Mouse (Mus musculus) midbrain, embryonic 16.5 days (tissue): ENCODE measurements at regions not wholly inside any gene's neighbourhood (a gene's known extent, or its start where the extent isn't known, plus 50 kb on each side); places are given as distances from the start of the nearest gene placed in this dataset.

Experiments used
- ATAC-seq: fragments of 200-750 bp; cut with Nextera tagmentation; 2 replicates; pipeline ENCODE4 v1.8.0; 2017; ENCODE audit warnings: moderate TSS enrichment
- H3K27ac ChIP-seq: fragments of 300-500 bp; sonication (generic); 2 replicates; pipeline ENCODE4 v1.5.1; 2014; ENCODE audit warnings: mild to moderate bottlenecking, low read length, mixed read lengths
- H3K27me3 ChIP-seq: fragments of 300-500 bp; sonication (generic); 2 replicates; pipeline ENCODE4 v1.6.1; 2014; ENCODE audit warnings: low read depth, low read length, mixed read lengths; ENCODE audit not compliant: control insufficient read depth, insufficient read depth
- H3K36me3 ChIP-seq: fragments of 300-500 bp; sonication (generic); 2 replicates; pipeline ENCODE4 v1.6.1; 2014; ENCODE audit warnings: mild to moderate bottlenecking, low read length, moderate library complexity, mixed read lengths; ENCODE audit not compliant: control insufficient read depth, insufficient read depth
- H3K4me1 ChIP-seq: fragments of 300-500 bp; sonication (generic); 2 replicates; pipeline ENCODE4 v1.6.1; 2014; ENCODE audit warnings: mild to moderate bottlenecking, low read length, mixed read lengths; ENCODE audit not compliant: control insufficient read depth, insufficient read depth
- H3K4me2 ChIP-seq: fragments of 300-500 bp; sonication (generic); 2 replicates; pipeline ENCODE4 v1.6.1; 2014; ENCODE audit warnings: mild to moderate bottlenecking, low read length, mixed read lengths
- H3K4me3 ChIP-seq: fragments of 300-500 bp; sonication (generic); 2 replicates; pipeline ENCODE4 v1.5.1; 2014; ENCODE audit warnings: low read depth, mild to moderate bottlenecking, low read length, moderate library complexity, mixed read lengths
- H3K9ac ChIP-seq: fragments of 300-500 bp; sonication (generic); 2 replicates; pipeline ENCODE4 v1.6.1; 2014; ENCODE audit warnings: low read depth, low read length, mixed read lengths
- H3K9me3 ChIP-seq: fragments of 300-500 bp; sonication (generic); replicated peaks from 2 replicates; pipeline ENCODE4 v1.6.1; 2014; ENCODE audit warnings: mild to moderate bottlenecking, low read length, mixed read lengths; ENCODE audit not compliant: control insufficient read depth, poor library complexity, severe bottlenecking
- WGBS: fragments of 180-500 bp; shearing (Covaris S2); extraction: QIAGEN DNeasy Blood & Tissue Kit; methylation state at CpG from one replicate; pipeline ENCODE4 v1.1.7; 2014; 5-methylcytosine and 5-hydroxymethylcytosine counted together

DNA sequence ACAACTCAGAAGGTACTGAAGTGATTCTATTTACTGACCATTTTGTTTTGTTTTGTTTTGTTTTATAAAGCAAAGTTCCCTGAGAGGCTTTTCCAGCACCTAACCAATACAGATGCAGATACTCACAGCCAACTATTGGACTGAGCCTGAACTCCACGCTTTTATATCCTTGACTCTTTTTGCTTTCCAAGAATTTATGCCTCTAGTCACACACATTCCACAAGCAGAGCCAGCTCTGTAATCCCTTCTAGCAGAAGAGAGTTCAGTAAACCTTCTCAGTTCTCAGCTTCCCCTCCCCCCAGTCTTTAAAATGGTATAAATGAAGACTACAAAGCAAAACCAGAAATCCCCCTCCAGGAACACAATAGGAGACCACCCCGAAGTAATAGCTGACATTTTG is 269.0 kb upstream of the 1700003H04Rik start:
- no peak overlapping the region for H3K27ac ChIP-seq
- no peak overlapping the region for H3K4me3 ChIP-seq
- H3K27me3 ChIP-seq = no peaks in the 10 kb centered on the region
- H3K36me3 ChIP-seq = no peaks in the 10 kb centered on the region
- H3K9ac ChIP-seq = no peak overlapping the region
- no peak for ATAC-seq
- no peaks in the 10 kb centered on the region for H3K9me3 ChIP-seq
- no peak overlapping the region for H3K4me2 ChIP-seq
- WGBS = 56% methylated on average over 2 of the region's 2 CpGs
- H3K4me1 ChIP-seq = no peaks in the 10 kb centered on the region

DNA sequence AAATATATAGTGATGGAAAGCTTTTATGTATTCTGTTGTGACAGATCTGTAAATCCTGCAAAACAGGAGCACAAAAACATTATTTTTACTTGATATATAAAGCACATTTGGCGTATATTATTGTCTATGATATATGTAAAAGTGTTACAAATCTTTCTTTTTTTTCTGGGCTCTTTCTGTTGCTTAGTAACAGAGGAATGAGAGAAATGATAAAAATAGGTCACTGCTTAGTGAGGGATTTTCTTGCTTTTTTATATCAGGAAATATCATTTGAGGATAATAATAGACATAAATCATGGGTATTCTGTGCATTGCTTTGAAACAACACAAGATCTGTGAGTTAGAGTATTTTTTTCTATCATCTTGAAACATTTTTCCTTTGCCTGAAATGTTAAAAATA is 239.7 kb upstream of the 1700003H04Rik start:
- Histone ChIP-seq H3K27me3 (no peaks in the 10 kb centered on the region), H3K27ac (no peak overlapping the region), H3K9me3 (no peaks in the 10 kb centered on the region), H3K36me3 (no peaks in the 10 kb centered on the region), H3K4me1 (no peaks in the 10 kb centered on the region), H3K9ac (no peak overlapping the region), H3K4me3 (no peak overlapping the region), H3K4me2 (no peak overlapping the region)
- WGBS = 70% methylated on average over 1 of the region's 1 CpGs
- ATAC-seq = peak; percentile 11; the same call in 1 of the 2 replicates

DNA sequence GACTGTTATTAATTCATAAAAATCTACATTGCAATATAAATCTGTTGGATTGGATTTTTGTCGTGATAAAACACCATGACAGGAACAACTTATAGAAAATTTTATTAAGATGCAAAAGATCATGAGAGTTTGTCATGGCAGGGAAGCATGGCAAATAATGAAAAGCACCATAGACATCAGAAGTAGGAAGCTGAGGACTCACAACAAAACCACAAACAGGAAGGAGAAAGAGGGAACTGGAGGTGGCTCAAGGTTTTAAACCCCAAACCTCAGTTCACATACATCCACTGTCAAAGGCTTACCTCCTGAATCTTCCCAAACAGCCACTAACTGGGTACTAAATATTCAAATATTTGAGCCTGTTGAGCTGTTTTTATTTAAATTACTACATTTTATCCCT is 226.0 kb upstream of the 1700003H04Rik start:
- no peak overlapping the region for H3K9ac ChIP-seq
- no peak overlapping the region for H3K27ac ChIP-seq
- H3K4me3 ChIP-seq = no peak overlapping the region
- H3K4me1 ChIP-seq = no peaks in the 10 kb centered on the region
- no peak overlapping the region for H3K4me2 ChIP-seq
- H3K36me3 ChIP-seq = no peaks in the 10 kb centered on the region
- no peaks in the 10 kb centered on the region for H3K9me3 ChIP-seq
- no peaks in the 10 kb centered on the region for H3K27me3 ChIP-seq
- 87% methylated on average over 1 of the region's 1 CpGs for WGBS
- ATAC-seq = no peak

DNA sequence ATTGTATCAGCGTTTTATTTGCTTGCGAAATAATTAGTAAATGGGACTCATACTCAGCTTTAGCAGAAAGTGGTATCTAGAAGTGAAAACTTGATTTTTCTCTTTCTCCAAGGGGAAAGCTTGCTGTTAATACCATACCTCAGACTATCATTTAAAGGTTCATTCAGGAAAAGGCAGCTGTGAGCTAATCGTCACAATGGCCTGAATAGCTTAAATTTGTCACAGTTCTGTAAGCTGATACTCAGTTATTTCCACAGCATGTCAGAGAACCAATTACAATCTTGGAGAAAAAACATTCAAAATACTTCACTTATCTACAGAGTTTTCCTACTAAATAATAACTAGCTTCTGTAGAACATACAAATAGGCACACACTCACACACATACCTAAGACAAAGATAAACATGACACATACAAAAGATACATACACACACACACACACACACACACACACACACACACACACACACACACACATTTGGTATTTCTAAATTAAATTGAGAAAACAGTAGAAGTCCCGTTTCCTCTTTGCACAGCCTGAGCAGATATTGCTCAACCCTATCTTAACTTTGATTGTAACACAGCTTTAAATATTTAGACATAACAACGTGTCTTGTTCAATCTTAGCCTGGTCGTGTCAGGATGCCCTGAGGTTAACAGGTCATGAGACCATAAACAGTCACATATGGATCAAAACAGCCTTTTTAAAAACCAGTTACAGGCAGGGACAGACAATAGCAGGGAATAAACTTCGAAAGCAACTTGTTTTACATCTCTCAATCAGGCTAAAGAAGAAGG is 208.5 kb upstream of the 1700003H04Rik start:
- Histone ChIP-seq H3K4me3 (no peak overlapping the region), H3K9me3 (no peaks in the 10 kb centered on the region), H3K4me1 (no peaks in the 10 kb centered on the region), H3K27me3 (no peaks in the 10 kb centered on the region), H3K27ac (no peak overlapping the region), H3K4me2 (no peak overlapping the region), H3K9ac (no peak overlapping the region), H3K36me3 (no peaks in the 10 kb centered on the region)
- no peak for ATAC-seq
- 55% methylated on average over 7 of the region's 7 CpGs for WGBS

DNA sequence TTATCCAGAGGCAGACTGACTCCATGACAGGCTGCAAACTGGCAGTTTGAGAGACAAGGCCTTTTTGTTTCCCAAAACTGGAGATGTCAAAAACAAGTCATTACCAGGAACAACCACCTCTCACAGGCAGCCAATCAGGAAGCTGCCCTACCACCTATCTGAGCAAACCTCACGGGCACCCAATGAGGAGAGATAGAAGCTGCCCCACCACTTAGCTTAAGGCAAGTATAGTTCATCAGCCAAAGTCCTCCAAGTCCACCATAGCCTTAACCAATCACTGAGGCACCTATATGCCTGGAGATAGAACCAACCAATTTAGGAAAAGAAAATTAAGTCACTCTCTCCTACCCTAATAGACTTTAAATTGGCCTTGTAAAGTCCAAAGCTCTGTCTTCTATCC is 207.3 kb upstream of the 1700003H04Rik start:
- Histone ChIP-seq H3K4me3 (no peak overlapping the region), H3K4me2 (no peak overlapping the region), H3K4me1 (no peaks in the 10 kb centered on the region), H3K27me3 (no peaks in the 10 kb centered on the region), H3K36me3 (no peaks in the 10 kb centered on the region), H3K9ac (no peak overlapping the region), H3K27ac (no peak overlapping the region), H3K9me3 (no peaks in the 10 kb centered on the region)
- no peak for ATAC-seq
- 73% methylated on average over 1 of the region's 1 CpGs for WGBS

DNA sequence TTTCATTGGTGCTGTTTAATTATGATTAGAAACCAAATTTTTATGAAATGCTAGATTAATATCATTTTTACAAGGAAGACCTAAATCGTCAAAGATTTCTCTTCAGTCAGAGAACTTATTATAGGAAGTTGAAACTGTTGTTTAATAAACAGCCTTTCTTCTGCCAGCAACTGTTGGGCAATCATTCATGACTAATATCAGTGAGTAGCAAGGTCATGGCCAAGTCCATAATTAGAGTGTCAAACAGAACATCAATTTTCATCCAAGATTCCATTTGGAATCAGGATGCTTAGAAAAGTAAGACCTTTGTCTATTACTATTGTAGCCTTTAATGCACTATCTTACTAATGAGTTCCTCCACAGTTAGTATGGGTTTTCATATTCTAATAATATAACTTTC is 189.4 kb upstream of the 1700003H04Rik start:
- Histone ChIP-seq H3K27me3 (no peaks in the 10 kb centered on the region), H3K4me1 (no peaks in the 10 kb centered on the region)

DNA sequence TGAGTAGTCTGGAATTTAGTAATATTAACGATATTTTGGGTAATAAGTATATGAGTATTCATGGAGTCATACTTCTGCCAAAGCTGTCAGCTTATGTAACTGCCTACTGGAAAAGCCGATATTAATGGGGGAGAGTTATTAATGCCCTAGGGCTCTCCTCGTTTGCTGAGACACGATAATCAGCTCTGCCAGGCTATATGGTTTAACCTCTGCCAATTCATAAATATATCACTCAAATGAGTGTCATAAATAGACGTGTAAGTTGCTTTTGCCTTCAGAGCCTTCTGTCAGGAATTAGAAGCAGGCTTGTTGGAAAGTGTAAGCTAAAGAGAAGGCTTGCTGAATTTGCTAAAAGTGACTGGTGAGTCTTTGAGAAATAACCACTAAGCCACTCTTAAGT is 188.4 kb upstream of the 1700003H04Rik start:
- Histone ChIP-seq H3K4me1 (no peaks in the 10 kb centered on the region), H3K27me3 (no peaks in the 10 kb centered on the region), H3K9ac (no peak overlapping the region), H3K9me3 (no peaks in the 10 kb centered on the region), H3K36me3 (no peaks in the 10 kb centered on the region), H3K4me2 (no peak overlapping the region), H3K27ac (no peak overlapping the region), H3K4me3 (no peak overlapping the region)
- WGBS = 54% methylated on average over 5 of the region's 5 CpGs
- peak; percentile 56 for ATAC-seq

More for the DNA sequence above, 189.4 kb upstream of the 1700003H04Rik start:
- H3K27ac ChIP-seq = no peak overlapping the region
- H3K4me2 ChIP-seq = no peak overlapping the region
- H3K36me3 ChIP-seq = no peaks in the 10 kb centered on the region
- WGBS = 83% methylated on average over 1 of the region's 1 CpGs
- H3K9ac ChIP-seq = no peak overlapping the region
- no peak overlapping the region for H3K4me3 ChIP-seq
- ATAC-seq = no peak
- H3K9me3 ChIP-seq = no peaks in the 10 kb centered on the region

DNA sequence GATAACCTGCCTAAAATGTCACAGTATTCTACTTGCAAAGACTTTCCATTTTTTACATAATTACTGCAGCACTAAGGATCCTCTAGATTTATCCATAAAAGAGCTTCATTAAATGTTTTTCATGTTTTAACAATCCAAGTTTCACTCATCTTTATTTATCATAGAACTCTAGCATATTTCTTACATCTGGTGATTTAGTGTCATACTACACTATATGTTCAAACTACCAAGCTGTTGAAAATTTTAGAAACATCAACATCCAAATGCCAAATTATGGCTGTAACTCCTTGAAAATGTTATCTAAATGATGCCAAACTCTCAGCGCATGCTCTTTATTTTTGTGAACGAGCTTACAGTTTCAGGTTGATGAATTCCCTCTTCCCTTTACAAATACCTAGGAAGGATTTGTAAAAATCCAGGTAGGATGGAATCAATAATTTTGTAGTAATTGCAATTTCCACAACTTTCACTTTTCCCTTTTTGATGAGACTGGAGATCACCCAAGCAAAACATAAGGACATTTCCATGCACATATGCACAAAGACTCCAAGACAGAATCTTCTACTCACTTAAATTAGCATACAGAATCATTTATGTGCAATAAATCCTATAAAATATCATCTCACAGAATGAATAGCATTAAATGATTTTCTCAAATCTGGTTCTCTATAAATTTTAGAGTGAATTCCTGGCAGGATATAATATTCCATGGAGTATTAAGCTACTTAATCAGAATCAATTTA is 175.0 kb upstream of the 1700003H04Rik start:
- no peaks in the 10 kb centered on the region for H3K27me3 ChIP-seq
- no peak overlapping the region for H3K4me2 ChIP-seq
- no peak for ATAC-seq
- no peaks in the 10 kb centered on the region for H3K36me3 ChIP-seq
- no peak overlapping the region for H3K4me3 ChIP-seq
- no peaks in the 10 kb centered on the region for H3K4me1 ChIP-seq
- no peak overlapping the region for H3K27ac ChIP-seq
- no peaks in the 10 kb centered on the region for H3K9me3 ChIP-seq
- 90% methylated on average over 2 of the region's 2 CpGs for WGBS
- H3K9ac ChIP-seq = no peak overlapping the region

DNA sequence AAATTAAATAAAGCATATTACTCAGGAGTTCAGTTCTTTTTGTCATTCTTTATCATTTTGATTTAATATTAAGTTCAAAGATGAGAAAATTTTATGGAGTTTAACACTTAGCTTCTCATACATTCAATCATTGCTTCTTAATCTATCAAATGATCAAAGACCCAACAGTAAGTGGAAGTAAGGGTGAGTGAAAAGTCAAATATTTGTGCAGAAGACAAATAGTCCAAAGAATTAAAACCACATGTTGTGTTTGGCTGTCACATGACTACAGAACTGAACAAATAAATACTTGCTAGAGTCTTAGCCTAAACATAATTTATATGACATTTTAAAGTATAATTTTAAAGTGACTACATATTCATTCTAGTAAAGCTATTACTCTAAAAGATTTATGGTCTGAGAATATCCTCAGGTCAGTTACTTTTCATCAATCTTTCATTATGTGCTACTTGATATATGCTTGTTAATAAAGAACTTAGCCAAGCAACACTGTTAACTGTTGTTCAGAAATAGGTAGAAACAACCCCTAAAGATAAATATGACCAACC is 171.7 kb upstream of the 1700003H04Rik start:
- H3K27ac ChIP-seq = no peak overlapping the region
- H3K9ac ChIP-seq = no peak overlapping the region
- no peaks in the 10 kb centered on the region for H3K9me3 ChIP-seq
- no peaks in the 10 kb centered on the region for H3K27me3 ChIP-seq
- H3K4me3 ChIP-seq = no peak overlapping the region
- ATAC-seq = no peak
- no peaks in the 10 kb centered on the region for H3K4me1 ChIP-seq
- H3K36me3 ChIP-seq = no peaks in the 10 kb centered on the region
- H3K4me2 ChIP-seq = no peak overlapping the region
